Mouse (Mus musculus) stomach, embryonic 14.5 days (tissue): ENCODE measurements around the gene Brd1. TPM values are rescaled to one million over a fixed set of nuclear protein-coding genes. Genes with fewer than 3 reads are reported as not detected.
"Not testable (repeated sequence)": the region's sequence is repeated elsewhere in the genome, so short reads cannot be mapped to it uniquely, and the experiment has no call there.

Experiments used
- ATAC-seq: fragments of 200-750 bp; cut with Nextera tagmentation; 2 replicates; pipeline ENCODE4 v1.8.0; 2017; ENCODE audit warnings: low read depth, moderate TSS enrichment; ENCODE audit not compliant: insufficient number of reproducible peaks, insufficient read depth, low FRiP score
- H3K27ac ChIP-seq: fragments of 300-500 bp; sonication (generic); 2 replicates; pipeline ENCODE4 v1.5.1; 2014; ENCODE audit warnings: mild to moderate bottlenecking, low read length, moderate library complexity, mixed read lengths
- H3K27me3 ChIP-seq: fragments of 300-500 bp; sonication (generic); 2 replicates; pipeline ENCODE4 v1.6.1; 2014; ENCODE audit warnings: low read length, control low read depth, mixed read lengths; ENCODE audit not compliant: control insufficient read depth, insufficient read depth
- H3K36me3 ChIP-seq: fragments of 300-500 bp; sonication (generic); 2 replicates; pipeline ENCODE4 v1.6.1; 2014; ENCODE audit warnings: mild to moderate bottlenecking, control low read depth, low read length, moderate library complexity, mixed read lengths; ENCODE audit not compliant: control insufficient read depth, insufficient read depth
- H3K4me1 ChIP-seq: fragments of 300-500 bp; sonication (generic); 2 replicates; pipeline ENCODE4 v1.6.1; 2014; ENCODE audit warnings: low read length, control low read depth, mixed read lengths; ENCODE audit not compliant: control insufficient read depth, insufficient read depth
- H3K4me2 ChIP-seq: fragments of 300-500 bp; sonication (generic); replicated peaks from 2 replicates; pipeline ENCODE4 v1.6.1; 2014; ENCODE audit warnings: low read depth, low read length, control low read depth
- H3K4me3 ChIP-seq: fragments of 300-500 bp; sonication (generic); 2 replicates; pipeline ENCODE4 v1.5.1; 2014; ENCODE audit warnings: low read depth, low read length, control low read depth
- H3K9ac ChIP-seq: fragments of 300-500 bp; sonication (generic); replicated peaks from 2 replicates; pipeline ENCODE4 v1.6.1; 2014; ENCODE audit warnings: low read depth, mild to moderate bottlenecking, control low read depth, low read length, moderate library complexity, mixed read lengths
- H3K9me3 ChIP-seq: fragments of 300-500 bp; sonication (generic); 2 replicates; pipeline ENCODE4 v1.6.1; 2016; ENCODE audit warnings: low read depth, low read length, control low read depth; ENCODE audit not compliant: control insufficient read depth
- WGBS: fragments of 180-500 bp; shearing (Covaris S2); extraction: QIAGEN DNeasy Blood & Tissue Kit; methylation state at CpG from one replicate; pipeline ENCODE4 v1.1.7; 2014; 5-methylcytosine and 5-hydroxymethylcytosine counted together
- polyA plus RNA-seq: library from polyadenylated mRNA; unstranded; fragments of >200 nt; fragmentation: Nextera tagmentation; extraction: Ambion mirVana; gene quantifications from 2 replicates; pipeline ENCODE4 v1.2.1, GENCODE M21; 2014

Gene Brd1
- polyA plus RNA-seq, 1 experiment from 2014 or later, result 29.7 TPM

DNA sequence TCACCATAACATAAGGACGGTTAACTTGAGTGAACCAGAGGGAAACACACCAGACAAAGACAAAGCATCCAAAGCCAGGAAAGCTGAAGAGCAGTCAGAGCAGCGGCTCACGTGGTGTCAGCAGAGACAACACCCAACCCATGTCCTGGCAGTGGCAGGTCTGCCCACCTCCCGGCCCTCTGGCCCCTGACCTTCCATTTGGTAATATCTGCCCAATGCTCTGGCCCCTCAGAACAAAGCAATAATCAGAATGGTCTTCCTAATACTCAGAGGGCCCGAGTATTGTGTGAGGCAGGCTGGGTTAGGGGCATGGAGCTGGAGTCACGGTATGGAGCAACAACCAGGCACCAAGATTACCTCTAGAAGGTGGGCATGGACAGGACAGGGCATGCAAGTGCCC lies 10.8 kb downstream of the Brd1 start:
- 75% methylated on average over 6 of the region's 6 CpGs for WGBS
- no peak overlapping the region for H3K4me2 ChIP-seq
- no peaks in the 10 kb centered on the region for H3K27me3 ChIP-seq
- no peak overlapping the region for H3K4me3 ChIP-seq
- H3K9ac ChIP-seq, result no peak overlapping the region
- H3K9me3 ChIP-seq, result no peaks in the 10 kb centered on the region
- no peak for ATAC-seq
- no peaks in the 10 kb centered on the region for H3K4me1 ChIP-seq
- peaks cover 59% of the 10 kb centered on the region for H3K36me3 ChIP-seq
- no peak overlapping the region for H3K27ac ChIP-seq

DNA sequence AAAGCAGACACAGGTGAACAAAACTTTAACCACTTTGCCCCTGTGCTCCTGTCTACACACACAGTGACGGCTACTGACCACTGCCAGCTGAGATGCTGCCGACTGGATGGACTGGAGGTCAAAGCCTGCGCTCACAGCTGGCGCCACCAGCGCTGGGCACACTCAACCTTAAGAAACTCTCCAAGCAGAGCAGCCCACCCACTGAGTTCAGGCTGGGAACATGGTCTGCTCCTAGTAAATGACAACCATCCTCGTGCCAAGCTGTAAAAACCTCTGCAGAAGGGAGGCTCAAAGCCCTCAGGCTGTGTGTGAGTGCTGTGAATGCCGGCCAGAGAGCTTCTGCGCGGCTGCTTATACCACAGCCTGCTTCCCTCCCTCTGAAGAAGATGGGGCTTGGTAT lies 16.8 kb downstream of the Brd1 start:
- no peaks in the 10 kb centered on the region for H3K9me3 ChIP-seq
- no peak overlapping the region for H3K27ac ChIP-seq
- H3K4me1 ChIP-seq, result no peaks in the 10 kb centered on the region
- H3K36me3 ChIP-seq, result peaks cover 63% of the 10 kb centered on the region
- H3K4me2 ChIP-seq, result no peak overlapping the region
- H3K9ac ChIP-seq, result no peak overlapping the region
- WGBS, result 84% methylated on average over 9 of the region's 9 CpGs
- no peaks in the 10 kb centered on the region for H3K27me3 ChIP-seq
- ATAC-seq, result no peak
- no peak overlapping the region for H3K4me3 ChIP-seq

DNA sequence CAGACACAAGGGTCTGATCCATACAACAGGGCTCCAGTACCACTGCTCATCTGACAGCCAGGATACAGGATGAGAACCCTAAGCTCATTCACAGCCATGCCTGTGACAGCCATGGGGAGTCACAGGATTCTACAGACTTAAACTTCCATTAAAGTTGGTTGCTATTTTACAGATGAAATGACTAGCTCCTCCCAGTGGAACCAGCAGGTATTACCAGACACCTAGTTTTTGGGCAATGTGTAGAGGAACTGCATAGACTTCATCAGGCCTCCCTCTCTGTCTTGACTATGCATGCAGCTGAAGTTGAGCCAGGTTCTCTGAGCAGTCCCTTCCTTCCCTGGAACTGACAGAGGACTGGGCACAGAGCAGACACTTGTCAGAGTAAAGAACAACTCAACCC lies 17.7 kb downstream of the Brd1 start:
- H3K9me3 ChIP-seq, result no peaks in the 10 kb centered on the region
- no peak overlapping the region for H3K4me2 ChIP-seq
- H3K4me1 ChIP-seq, result no peaks in the 10 kb centered on the region
- no peak overlapping the region for H3K4me3 ChIP-seq
- peaks cover 63% of the 10 kb centered on the region for H3K36me3 ChIP-seq
- no peak for ATAC-seq
- no peak overlapping the region for H3K9ac ChIP-seq
- no peak overlapping the region for H3K27ac ChIP-seq
- H3K27me3 ChIP-seq, result no peaks in the 10 kb centered on the region

DNA sequence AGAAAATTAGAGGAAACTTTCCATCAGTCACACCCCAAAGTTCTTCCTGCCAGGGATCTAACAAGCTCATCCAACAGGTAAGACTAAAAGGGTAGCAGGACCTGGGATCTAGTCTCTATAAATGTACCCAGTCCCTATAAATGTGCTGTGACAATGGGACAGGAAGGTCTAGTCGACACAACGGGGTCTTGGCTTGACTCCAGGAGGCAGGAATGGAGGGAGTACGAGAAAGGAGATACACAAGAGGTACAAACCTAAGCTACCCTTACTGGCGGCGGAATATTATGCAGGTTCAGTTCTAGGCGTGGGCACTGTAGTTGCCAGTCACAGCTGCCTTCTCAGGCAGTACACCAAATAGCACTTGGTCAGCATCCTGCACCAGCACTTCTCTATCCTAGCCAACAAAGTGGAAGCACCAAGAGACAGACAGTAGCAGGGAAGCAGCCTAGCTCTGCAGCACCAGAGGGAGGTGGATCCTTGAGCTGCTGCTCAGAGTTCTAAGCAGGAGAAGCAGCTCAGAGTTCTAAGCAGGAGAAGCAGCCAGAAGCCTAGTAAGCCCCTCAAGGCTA lies 19.9 kb downstream of the Brd1 start:
- Histone ChIP-seq H3K4me1 (no peaks in the 10 kb centered on the region), H3K4me2 (no peak overlapping the region), H3K4me3 (no peak overlapping the region), H3K9ac (no peak overlapping the region), H3K9me3 (no peaks in the 10 kb centered on the region), H3K27me3 (no peaks in the 10 kb centered on the region), H3K36me3 (peaks cover 69% of the 10 kb centered on the region), H3K27ac (no peak overlapping the region)
- 90% methylated on average over 6 of the region's 6 CpGs for WGBS
- ATAC-seq, result no peak

DNA sequence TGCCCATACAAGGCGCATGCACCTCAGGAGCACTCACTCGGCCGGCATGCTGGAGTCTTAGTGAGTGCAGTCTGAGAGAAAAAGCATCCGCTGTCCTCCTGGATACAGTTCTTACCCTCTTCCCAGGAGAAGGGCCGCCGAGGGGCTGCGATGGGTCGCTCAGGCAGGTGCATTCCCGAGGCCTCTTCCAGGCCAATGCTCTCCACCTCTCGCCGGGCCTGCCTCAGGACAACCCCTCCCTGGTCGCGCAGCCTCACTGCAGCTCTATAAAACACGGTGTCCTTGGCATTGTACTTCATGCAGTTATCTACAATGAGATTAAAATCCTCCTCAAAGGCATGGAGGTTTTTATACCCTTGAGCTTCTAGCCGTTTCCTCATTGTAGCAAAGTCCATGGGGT lies 21.5 kb downstream of the Brd1 start:
- H3K9ac ChIP-seq, result no peak overlapping the region
- H3K4me3 ChIP-seq, result no peak overlapping the region
- ATAC-seq, result no peak
- no peaks in the 10 kb centered on the region for H3K9me3 ChIP-seq
- H3K4me1 ChIP-seq, result no peaks in the 10 kb centered on the region
- peaks cover 73% of the 10 kb centered on the region for H3K36me3 ChIP-seq
- H3K27me3 ChIP-seq, result no peaks in the 10 kb centered on the region
- 94% methylated on average over 15 of the region's 15 CpGs for WGBS
- no peak overlapping the region for H3K27ac ChIP-seq
- H3K4me2 ChIP-seq, result no peak overlapping the region

DNA sequence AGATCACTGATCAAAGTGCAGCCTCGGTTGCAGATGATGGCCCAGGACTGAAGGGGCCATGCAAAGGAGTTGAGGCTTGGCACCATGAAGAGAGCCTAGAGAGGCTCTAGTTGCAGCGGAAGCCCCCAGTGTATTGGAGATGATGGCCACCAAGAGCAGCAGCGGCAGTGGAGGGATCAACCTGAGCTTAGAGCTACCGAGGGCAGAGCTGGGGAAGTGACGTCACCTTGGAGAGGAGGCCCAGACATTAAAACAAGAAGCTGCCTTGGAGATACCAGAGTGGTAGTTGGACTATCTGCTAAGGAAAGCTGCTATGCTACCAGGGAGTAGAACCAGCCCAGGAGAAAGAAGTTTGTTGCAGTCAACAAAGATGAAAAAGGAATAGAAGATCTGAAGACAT lies 24.2 kb downstream of the Brd1 start:
- ATAC-seq, result no peak
- no peak overlapping the region for H3K27ac ChIP-seq
- 94% methylated on average over 5 of the region's 5 CpGs for WGBS
- H3K9ac ChIP-seq, result no peak overlapping the region
- H3K36me3 ChIP-seq, result peaks cover 83% of the 10 kb centered on the region
- H3K4me2 ChIP-seq, result no peak overlapping the region
- no peaks in the 10 kb centered on the region for H3K27me3 ChIP-seq
- no peaks in the 10 kb centered on the region for H3K9me3 ChIP-seq
- no peak overlapping the region for H3K4me3 ChIP-seq
- H3K4me1 ChIP-seq, result no peaks in the 10 kb centered on the region

DNA sequence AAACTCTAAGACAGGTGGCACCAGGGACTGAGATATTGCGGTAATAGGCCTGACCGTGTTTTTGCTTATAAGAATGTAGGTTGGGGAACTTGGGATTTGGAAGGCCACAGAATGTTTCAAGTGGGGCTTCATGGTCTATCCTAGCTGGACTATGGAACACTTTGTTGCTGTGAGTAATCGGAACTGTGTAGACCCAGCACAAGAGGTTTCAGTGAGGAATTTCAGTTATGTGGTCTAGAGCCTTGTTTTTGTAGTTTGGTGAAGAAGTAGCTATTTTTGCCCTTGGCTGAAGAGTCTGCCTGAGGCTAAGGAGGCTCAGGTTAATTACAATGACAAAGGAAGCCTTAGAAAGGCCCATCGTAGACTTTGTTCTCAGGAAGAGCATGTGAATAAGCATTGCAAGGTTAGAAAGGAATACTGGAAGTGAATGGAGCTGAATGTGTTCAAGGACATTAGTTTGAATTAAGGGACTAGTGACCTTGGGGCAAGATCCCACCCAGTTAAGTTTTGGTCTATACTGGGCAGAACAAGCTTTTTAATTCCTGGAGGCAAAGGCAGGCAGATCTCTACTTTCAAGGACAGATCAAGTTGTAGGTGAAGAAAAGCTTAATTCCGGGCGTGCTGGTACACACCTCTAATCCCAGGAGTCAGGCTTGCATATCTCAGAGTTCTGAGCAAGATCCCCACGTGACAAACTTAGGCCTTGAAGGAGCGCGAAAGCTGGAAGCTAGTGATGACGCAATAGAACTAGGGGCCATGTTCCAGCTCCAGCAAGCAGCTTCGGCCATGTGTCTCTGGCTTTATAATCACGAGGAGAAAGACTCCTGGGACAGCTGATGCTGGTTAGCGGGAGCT lies 25.1 kb downstream of the Brd1 start:
- no peaks in the 10 kb centered on the region for H3K4me1 ChIP-seq
- no peak overlapping the region for H3K27ac ChIP-seq
- H3K9ac ChIP-seq, result no peak overlapping the region
- H3K36me3 ChIP-seq, result peaks cover 88% of the 10 kb centered on the region
- no peaks in the 10 kb centered on the region for H3K9me3 ChIP-seq
- H3K27me3 ChIP-seq, result no peaks in the 10 kb centered on the region
- ATAC-seq, result no peak
- 91% methylated on average over 13 of the region's 13 CpGs for WGBS
- H3K4me3 ChIP-seq, result no peak overlapping the region
- no peak overlapping the region for H3K4me2 ChIP-seq

DNA sequence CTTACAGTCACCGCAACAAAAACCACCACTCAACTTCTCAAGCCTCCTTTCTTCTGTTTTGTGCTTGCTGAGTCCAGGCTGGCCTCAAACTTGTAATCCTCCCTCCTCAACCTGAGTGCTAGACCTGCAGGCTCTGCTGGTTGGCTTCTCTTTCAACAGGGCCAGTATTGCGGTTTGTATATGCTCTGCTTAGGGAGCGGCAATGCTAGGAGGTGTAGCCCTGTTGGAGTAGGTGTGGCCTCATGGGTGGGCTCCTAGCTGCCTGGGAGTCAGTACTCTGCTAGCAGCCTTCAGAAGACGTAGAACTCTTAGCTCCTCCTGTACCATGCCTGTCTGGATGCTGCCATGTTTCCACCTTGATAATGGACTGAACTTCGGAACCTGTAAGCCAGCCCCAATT lies 25.8 kb downstream of the Brd1 start:
- H3K9ac ChIP-seq, result no peak overlapping the region
- peaks cover 88% of the 10 kb centered on the region for H3K36me3 ChIP-seq
- no peak overlapping the region for H3K4me2 ChIP-seq

DNA sequence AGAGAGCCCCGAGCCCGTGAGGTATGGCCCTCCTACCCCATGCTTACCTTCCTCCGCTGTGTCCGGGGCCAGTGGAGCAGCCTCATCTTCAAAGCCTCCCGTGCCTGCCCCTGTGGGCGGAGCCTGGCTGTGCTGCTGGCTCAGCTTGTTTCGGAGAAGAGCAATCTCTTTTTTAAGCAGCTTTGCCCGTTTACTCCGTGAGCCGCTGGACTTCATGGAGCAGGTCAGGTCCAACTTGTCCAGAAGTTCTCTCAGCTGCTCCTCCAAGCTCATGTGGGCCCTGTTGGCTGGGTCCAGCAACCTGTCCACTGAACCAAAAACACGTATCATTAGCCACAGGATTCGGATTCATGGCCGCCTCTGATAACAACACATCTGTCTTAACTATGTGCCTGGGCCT lies 27.0 kb downstream of the Brd1 start:
- not testable (repeated sequence) for H3K27ac ChIP-seq, H3K9me3 ChIP-seq, H3K4me3 ChIP-seq, H3K4me2 ChIP-seq, ATAC-seq, H3K4me1 ChIP-seq, H3K27me3 ChIP-seq, H3K9ac ChIP-seq
- H3K36me3 ChIP-seq, result peaks cover 86% of the 10 kb centered on the region
- 68% methylated on average over 13 of the region's 13 CpGs for WGBS

More for the DNA sequence above, 25.8 kb downstream of the Brd1 start:
- Histone ChIP-seq H3K27ac (no peak overlapping the region), H3K4me3 (no peak overlapping the region), H3K4me1 (no peaks in the 10 kb centered on the region), H3K27me3 (no peaks in the 10 kb centered on the region), H3K9me3 (no peaks in the 10 kb centered on the region)
- ATAC-seq, result no peak
- 83% methylated on average over 5 of the region's 5 CpGs for WGBS
